Mouse (Mus musculus) kidney, adult 2 months (tissue): ENCODE measurements around the gene Xbp1.

Source experiments
- CTCF ChIP-seq: fragments of 200-500 bp; conservative IDR thresholded peaks from 2 replicates; pipeline ENCODE4 v1.5.1; 2011; ENCODE audit warnings: low read depth, mild to moderate bottlenecking, control low read depth, low read length, moderate library complexity, mixed read lengths; ENCODE audit not compliant: insufficient read depth, insufficient read length
- POLR2A ChIP-seq: fragments of 200-500 bp; IDR thresholded peaks from one replicate; pipeline ENCODE4 v1.6.1; 2011; ENCODE audit warnings: low read depth, low read length, control low read depth

GRCm38 (mm10) chr11:5540331-5540730 is 19.9 kb downstream of the Xbp1 start:
- TF ChIP-seq CTCF (no peak), POLR2A (no peak)
